Mouse (Mus musculus): ENCODE results near the gene Stkld1. TPM values are rescaled to one million over a fixed set of nuclear protein-coding genes. Genes with fewer than 3 reads are reported as not detected.

Stkld1 gene
- polyA plus RNA-seq, 1 experiment from 2014 or later, result 0.36 TPM

- Histone ChIP-seq H3K4me1 (no peaks in the 10 kb centered on the region), H3K27me3 (ENCODE audit: insufficient read depth, poor library complexity, severe bottlenecking) (no peaks in the 10 kb centered on the region), H3K9me3 (no peaks in the 10 kb centered on the region), H3K36me3 (peaks cover 93% of the 10 kb centered on the region), H3K27ac (no peak overlapping the region), H3K4me3 (no peak overlapping the region)
- no peak for DNase-seq (ENCODE audit: low spot score)
- WGBS, result 91% methylated on average over 12 of the region's 12 CpGs
These were observed 23.1 kb downstream of the Stkld1 start for GRCm38 (mm10) chr2:26956811-26957487.

GRCm38 (mm10) chr2:26957488-26957859, 23.6 kb downstream of the Stkld1 start:
- WGBS, result 99% methylated on average over 2 of the region's 2 CpGs
- no peak for DNase-seq (ENCODE audit: low spot score)
- H3K4me1 ChIP-seq, result no peaks in the 10 kb centered on the region
- H3K36me3 ChIP-seq, result peaks cover 93% of the 10 kb centered on the region
- no peaks in the 10 kb centered on the region for H3K9me3 ChIP-seq
- H3K4me3 ChIP-seq, result no peak overlapping the region
- H3K27me3 ChIP-seq (ENCODE audit: insufficient read depth, poor library complexity, severe bottlenecking), result no peaks in the 10 kb centered on the region
- H3K27ac ChIP-seq, result no peak overlapping the region

- H3K27ac ChIP-seq, result no peak overlapping the region
- no peaks in the 10 kb centered on the region for H3K27me3 ChIP-seq (ENCODE audit: insufficient read depth, poor library complexity, severe bottlenecking)
- H3K36me3 ChIP-seq, result peaks cover 61% of the 10 kb centered on the region
- peaks cover 19% of the 10 kb centered on the region for H3K4me1 ChIP-seq
- DNase-seq (ENCODE audit: low spot score), result no peak
- WGBS, result 78% methylated on average over 4 of the region's 4 CpGs
- no peak overlapping the region for H3K4me3 ChIP-seq
- no peaks in the 10 kb centered on the region for H3K9me3 ChIP-seq
These were observed 26.9 kb downstream of the Stkld1 start for GRCm38 (mm10) chr2:26960756-26961155.

- Histone ChIP-seq H3K4me1 (peaks cover 19% of the 10 kb centered on the region), H3K4me3 (peak within 1 kb of the TSS; percentile 80), H3K27ac (peak within 1 kb of the TSS; percentile 98), H3K27me3 (ENCODE audit: insufficient read depth, poor library complexity, severe bottlenecking) (no peaks in the 10 kb centered on the region), H3K36me3 (peaks cover 29% of the 10 kb centered on the region), H3K9me3 (no peaks in the 10 kb centered on the region)
- DNase-seq (ENCODE audit: low spot score), result peak; percentile 95
- WGBS, result under 1% methylated on average over 50 of the region's 50 CpGs
These were observed 30.3 kb downstream of the Stkld1 start, which contains the start of gene Rexo4 for GRCm38 (mm10) chr2:26963923-26964723. Rexo4 (minus strand) TSS chr2:26964386.

GRCm38 (mm10) chr2:26964724-26965370, 31.0 kb downstream of the Stkld1 start:
- Histone ChIP-seq H3K27me3 (ENCODE audit: insufficient read depth, poor library complexity, severe bottlenecking) (no peaks in the 10 kb centered on the region; the same call in 1 of the 2 replicates), H3K4me3 (peak overlapping the region; percentile 80), H3K9me3 (no peaks in the 10 kb centered on the region), H3K4me1 (peaks cover 19% of the 10 kb centered on the region), H3K27ac (peak overlapping the region; percentile 98), H3K36me3 (peaks cover 24% of the 10 kb centered on the region)
- WGBS, result 16% methylated on average over 14 of the region's 14 CpGs
- DNase-seq (ENCODE audit: low spot score), result no peak

- Histone ChIP-seq H3K4me1 (peaks cover 19% of the 10 kb centered on the region), H3K27me3 (ENCODE audit: insufficient read depth, poor library complexity, severe bottlenecking) (peaks cover under 1% of the 10 kb centered on the region), H3K27ac (no peak overlapping the region), H3K9me3 (no peaks in the 10 kb centered on the region), H3K36me3 (peaks cover 2% of the 10 kb centered on the region), H3K4me3 (no peak overlapping the region)
- 81% methylated on average over 2 of the region's 2 CpGs for WGBS
- DNase-seq (ENCODE audit: low spot score), result no peak
These were observed 33.4 kb downstream of the Stkld1 start for GRCm38 (mm10) chr2:26967262-26967661.

GRCm38 (mm10) chr2:26973116-26973515, 39.3 kb downstream of the Stkld1 start, which contains the start of gene Adamts13:
Adamts13 (plus strand) TSS chr2:26973416.
- Histone ChIP-seq H3K4me3 (no peak within 1 kb of the TSS), H3K27ac (no peak within 1 kb of the TSS), H3K4me1 (no peaks in the 10 kb centered on the region), H3K36me3 (no peaks in the 10 kb centered on the region), H3K9me3 (no peaks in the 10 kb centered on the region), H3K27me3 (ENCODE audit: insufficient read depth, poor library complexity, severe bottlenecking) (peaks cover 29% of the 10 kb centered on the region)
- no peak for DNase-seq (ENCODE audit: low spot score)
- WGBS, result 71% methylated on average over 3 of the region's 3 CpGs

- H3K4me1 ChIP-seq, result no peaks in the 10 kb centered on the region
- no peak for DNase-seq (ENCODE audit: low spot score)
- 38% methylated on average over 4 of the region's 4 CpGs for WGBS
- no peak overlapping the region for H3K27ac ChIP-seq
- H3K9me3 ChIP-seq, result no peaks in the 10 kb centered on the region
- peaks cover 29% of the 10 kb centered on the region for H3K27me3 ChIP-seq (ENCODE audit: insufficient read depth, poor library complexity, severe bottlenecking)
- no peak overlapping the region for H3K4me3 ChIP-seq
- H3K36me3 ChIP-seq, result no peaks in the 10 kb centered on the region
These were observed 40.1 kb downstream of the Stkld1 start for GRCm38 (mm10) chr2:26973960-26974359.

- H3K27ac ChIP-seq, result no peak overlapping the region
- 69% methylated on average over 1 of the region's 1 CpGs for WGBS
These were observed 46.5 kb downstream of the Stkld1 start for GRCm38 (mm10) chr2:26980361-26980760.

GRCm38 (mm10) chr2:26984179-26984578, 50.3 kb downstream of the Stkld1 start:
- H3K4me3 ChIP-seq, result no peak overlapping the region

More at GRCm38 (mm10) chr2:26980361-26980760, 46.5 kb downstream of the Stkld1 start:
- Histone ChIP-seq H3K9me3 (no peaks in the 10 kb centered on the region), H3K4me3 (no peak overlapping the region), H3K27me3 (ENCODE audit: insufficient read depth, poor library complexity, severe bottlenecking) (peaks cover 29% of the 10 kb centered on the region; the same call in 1 of the 2 replicates), H3K36me3 (no peaks in the 10 kb centered on the region), H3K4me1 (no peaks in the 10 kb centered on the region)
- DNase-seq (ENCODE audit: low spot score), result no peak

GRCm38 (mm10) chr2:26984640-26985039, 50.8 kb downstream of the Stkld1 start:
- Histone ChIP-seq H3K4me3 (no peak overlapping the region), H3K27ac (no peak overlapping the region), H3K9me3 (no peaks in the 10 kb centered on the region), H3K27me3 (ENCODE audit: insufficient read depth, poor library complexity, severe bottlenecking) (peaks cover 21% of the 10 kb centered on the region; the same call in 1 of the 2 replicates), H3K36me3 (no peaks in the 10 kb centered on the region), H3K4me1 (no peaks in the 10 kb centered on the region)
- DNase-seq (ENCODE audit: low spot score), result no peak
- WGBS, result 80% methylated on average over 5 of the region's 5 CpGs

More at GRCm38 (mm10) chr2:26984179-26984578, 50.3 kb downstream of the Stkld1 start:
- DNase-seq (ENCODE audit: low spot score), result no peak
- no peaks in the 10 kb centered on the region for H3K9me3 ChIP-seq
- H3K4me1 ChIP-seq, result no peaks in the 10 kb centered on the region
- no peaks in the 10 kb centered on the region for H3K36me3 ChIP-seq
- H3K27me3 ChIP-seq (ENCODE audit: insufficient read depth, poor library complexity, severe bottlenecking), result peaks cover 21% of the 10 kb centered on the region; the same call in 1 of the 2 replicates
- WGBS, result 83% methylated on average over 2 of the region's 2 CpGs
- H3K27ac ChIP-seq, result no peak overlapping the region

- Histone ChIP-seq H3K36me3 (no peaks in the 10 kb centered on the region), H3K4me1 (no peaks in the 10 kb centered on the region), H3K9me3 (no peaks in the 10 kb centered on the region), H3K27me3 (ENCODE audit: insufficient read depth, poor library complexity, severe bottlenecking) (no peaks in the 10 kb centered on the region), H3K27ac (no peak overlapping the region), H3K4me3 (no peak overlapping the region)
- WGBS, result 78% methylated on average over 3 of the region's 3 CpGs
- no peak for DNase-seq (ENCODE audit: low spot score)
These were observed 60.1 kb downstream of the Stkld1 start for GRCm38 (mm10) chr2:26993936-26994335.

- WGBS, result 88% methylated on average over 1 of the region's 1 CpGs
- Histone ChIP-seq H3K36me3 (no peaks in the 10 kb centered on the region), H3K27ac (no peak overlapping the region), H3K9me3 (no peaks in the 10 kb centered on the region), H3K4me1 (no peaks in the 10 kb centered on the region), H3K4me3 (no peak overlapping the region), H3K27me3 (ENCODE audit: insufficient read depth, poor library complexity, severe bottlenecking) (no peaks in the 10 kb centered on the region)
- no peak for DNase-seq (ENCODE audit: low spot score)
These were observed 63.7 kb downstream of the Stkld1 start for GRCm38 (mm10) chr2:26997498-26997897.
